Mouse (Mus musculus): Measurements from ENCODE around the gene Pakap.

GRCm38 (mm10) chr4:57565283-57565682, 2.7 kb upstream of the Pakap start:
- TF ChIP-seq CTCF (IDR thresholded peaks at IDR 0.05; ENCODE audit: insufficient read depth, low read depth, low read length) (no peak), POLR2A (IDR thresholded peaks at IDR 0.05; ENCODE audit: insufficient read depth, low read depth, low read length) (no peak)
